Mouse (Mus musculus): Measurements from ENCODE around the gene Plekhj1. TPM values are rescaled to one million over a fixed set of nuclear protein-coding genes. Genes with fewer than 3 reads are reported as not detected.

Plekhj1 gene
- polyA plus RNA-seq, 1 experiment: 251 TPM

DNA sequence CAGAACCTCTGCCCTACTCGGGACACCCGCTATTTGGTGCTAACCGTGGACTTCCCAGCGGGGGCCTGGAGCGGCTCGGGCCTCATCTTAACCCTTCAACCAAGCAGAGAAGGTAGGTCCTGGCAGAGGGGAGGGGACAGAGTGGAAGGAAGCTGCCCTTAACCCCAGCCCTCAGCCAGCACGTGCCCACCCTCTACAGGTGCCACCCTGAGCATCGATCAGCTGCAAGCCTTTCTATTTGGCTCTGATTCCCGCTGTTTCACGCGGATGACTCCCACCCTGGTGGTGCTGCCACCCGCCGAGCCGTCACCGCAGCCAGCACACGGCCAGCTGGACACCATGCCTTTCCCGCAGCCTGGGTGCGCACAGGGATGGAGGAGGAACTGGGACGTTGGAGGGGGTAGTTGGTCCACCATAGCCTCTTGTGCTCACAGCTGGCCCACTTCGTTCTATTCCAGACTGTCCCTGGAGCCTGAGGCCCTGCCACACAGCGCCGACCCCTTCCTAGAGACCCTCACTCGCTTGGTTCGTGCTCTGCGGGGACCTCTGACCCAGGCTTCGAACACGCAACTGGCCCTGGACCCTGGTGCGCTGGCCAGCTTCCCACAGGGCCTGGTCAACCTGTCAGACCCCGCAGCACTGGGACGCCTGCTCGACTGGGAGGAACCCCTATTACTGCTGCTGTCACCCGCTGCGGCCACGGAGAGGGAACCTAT is 8.1 kb upstream of the Plekhj1 start:
- no peaks in the 10 kb centered on the region for H3K9me3 ChIP-seq
- peaks cover 57% of the 10 kb centered on the region for H3K36me3 ChIP-seq (replicated peaks; ENCODE audit: low read length)
- peak overlapping the region; percentile 90 for H3K4me3 ChIP-seq (replicated peaks)
- H3K27me3 ChIP-seq (replicated peaks): peaks cover 29% of the 10 kb centered on the region
- peaks cover 56% of the 10 kb centered on the region for H3K4me1 ChIP-seq
- TF ChIP-seq FLI1 (IDR thresholded peaks at IDR 0.05; ENCODE audit: low read length): no peak

DNA sequence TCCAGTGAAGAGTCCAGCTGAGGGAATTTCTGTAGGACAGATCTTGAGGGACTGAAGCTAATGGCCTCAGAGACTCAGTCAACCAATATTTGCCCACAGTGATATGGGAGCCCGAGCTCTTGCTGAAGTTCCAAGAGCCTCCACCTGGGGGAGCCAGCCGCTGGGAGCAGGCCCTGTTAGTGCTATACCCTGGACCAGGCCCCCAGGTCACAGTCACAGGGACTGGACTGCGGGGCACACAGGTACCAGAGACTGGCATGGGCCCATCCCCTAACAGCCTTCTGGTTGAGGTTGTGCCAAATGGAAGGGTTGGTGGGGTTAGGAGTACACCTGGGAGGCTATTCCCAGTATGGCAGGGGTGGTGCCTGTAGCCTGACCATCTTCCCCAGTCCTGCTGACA is 7.5 kb upstream of the Plekhj1 start:
- Histone ChIP-seq H3K4me1 (peaks cover 60% of the 10 kb centered on the region), H3K36me3 (replicated peaks; ENCODE audit: low read length) (peaks cover 63% of the 10 kb centered on the region), H3K27me3 (replicated peaks) (peaks cover 27% of the 10 kb centered on the region), H3K4me3 (replicated peaks) (no peak overlapping the region), H3K9me3 (no peaks in the 10 kb centered on the region)
- TF ChIP-seq FLI1 (IDR thresholded peaks at IDR 0.05; ENCODE audit: low read length) (no peak), GATA1 (IDR thresholded peaks at IDR 0.05; ENCODE audit: borderline replicate concordance, low read length) (no peak)

DNA sequence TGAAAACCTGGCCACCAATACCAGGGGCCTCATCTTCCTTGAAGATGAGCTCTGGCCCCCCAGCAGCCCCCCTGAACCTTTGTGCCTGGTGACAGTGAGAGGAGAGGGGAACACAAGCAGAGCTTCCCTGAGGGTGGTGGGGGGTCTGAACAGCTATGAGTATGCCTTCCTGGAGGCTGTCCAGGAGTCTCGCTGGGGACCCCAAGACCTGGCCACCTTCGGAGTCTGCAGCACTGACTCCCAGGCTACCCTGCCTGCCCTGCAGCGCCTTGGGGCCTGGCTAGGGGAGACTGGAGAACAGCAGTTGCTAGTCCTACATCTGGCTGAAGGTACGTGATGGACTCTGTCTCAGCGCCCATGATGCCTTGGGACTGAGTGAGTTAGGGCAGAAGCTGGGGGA is 6.9 kb upstream of the Plekhj1 start:
- H3K4me1 ChIP-seq: peaks cover 61% of the 10 kb centered on the region
- H3K36me3 ChIP-seq (replicated peaks; ENCODE audit: low read length): peaks cover 69% of the 10 kb centered on the region
- H3K27me3 ChIP-seq (replicated peaks): peaks cover 23% of the 10 kb centered on the region
- no peak for TF ChIP-seq FLI1 (IDR thresholded peaks at IDR 0.05; ENCODE audit: low read length)
- TF ChIP-seq GATA1 (IDR thresholded peaks at IDR 0.05; ENCODE audit: borderline replicate concordance, low read length): no peak
- H3K4me3 ChIP-seq (replicated peaks): no peak overlapping the region
- no peaks in the 10 kb centered on the region for H3K9me3 ChIP-seq

DNA sequence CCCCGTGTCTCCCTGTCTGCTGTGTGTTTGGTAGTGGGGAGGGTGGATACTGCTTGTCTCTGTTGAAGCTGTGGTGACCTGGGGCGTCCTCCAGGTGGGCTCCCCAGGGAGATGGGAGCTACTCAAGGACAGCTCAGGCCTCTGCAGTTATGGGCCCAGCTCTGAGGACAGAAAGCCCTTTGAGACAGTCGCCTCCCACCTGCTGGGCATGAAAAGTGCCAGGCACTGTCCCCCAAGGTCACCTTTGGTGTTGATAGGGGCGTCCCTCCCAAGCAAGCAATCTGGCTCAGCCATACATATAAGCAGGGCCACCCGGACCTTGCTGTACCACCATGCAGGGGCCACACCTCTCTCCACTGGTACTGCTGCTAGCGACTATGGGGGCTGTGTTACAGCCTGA is 6.5 kb upstream of the Plekhj1 start, which contains the start of gene Amh:
Amh (plus strand) TSS at position 328 of the 400 bp plus-strand sequence.
- Histone ChIP-seq H3K36me3 (replicated peaks; ENCODE audit: low read length) (peaks cover 73% of the 10 kb centered on the region), H3K4me3 (replicated peaks) (no peak within 1 kb of the TSS), H3K9me3 (no peaks in the 10 kb centered on the region), H3K27me3 (replicated peaks) (peaks cover 19% of the 10 kb centered on the region), H3K4me1 (peaks cover 61% of the 10 kb centered on the region)
- TF ChIP-seq GATA1 (IDR thresholded peaks at IDR 0.05; ENCODE audit: borderline replicate concordance, low read length) (no peak), FLI1 (IDR thresholded peaks at IDR 0.05; ENCODE audit: low read length) (no peak)

DNA sequence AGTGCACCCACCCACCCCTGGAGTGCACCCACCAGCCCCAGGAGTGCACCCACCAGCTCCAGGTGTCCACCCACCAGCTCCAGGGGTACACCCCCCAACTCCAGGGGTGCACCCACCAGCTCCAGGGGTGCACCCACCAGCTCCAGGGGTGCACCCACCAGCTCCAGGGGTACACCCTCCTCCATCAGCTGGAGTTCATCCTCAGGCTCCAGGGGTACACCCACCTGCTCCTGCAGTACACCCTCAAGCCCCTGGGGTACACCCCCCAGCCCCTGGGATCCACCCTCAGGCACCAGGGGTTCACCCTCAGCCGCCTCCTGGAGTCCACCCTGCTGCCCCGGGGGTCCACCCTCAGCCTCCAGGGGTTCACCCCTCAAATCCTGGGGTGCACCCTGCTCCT is 5.9 kb upstream of the Plekhj1 start:
- no peak overlapping the region for H3K4me3 ChIP-seq (replicated peaks)
- peaks cover 63% of the 10 kb centered on the region for H3K4me1 ChIP-seq
- no peaks in the 10 kb centered on the region for H3K9me3 ChIP-seq
- H3K27me3 ChIP-seq (replicated peaks): peaks cover 14% of the 10 kb centered on the region
- TF ChIP-seq FLI1 (IDR thresholded peaks at IDR 0.05; ENCODE audit: low read length): no peak
- TF ChIP-seq GATA1 (IDR thresholded peaks at IDR 0.05; ENCODE audit: borderline replicate concordance, low read length): no peak
- H3K36me3 ChIP-seq (replicated peaks; ENCODE audit: low read length): peaks cover 74% of the 10 kb centered on the region

DNA sequence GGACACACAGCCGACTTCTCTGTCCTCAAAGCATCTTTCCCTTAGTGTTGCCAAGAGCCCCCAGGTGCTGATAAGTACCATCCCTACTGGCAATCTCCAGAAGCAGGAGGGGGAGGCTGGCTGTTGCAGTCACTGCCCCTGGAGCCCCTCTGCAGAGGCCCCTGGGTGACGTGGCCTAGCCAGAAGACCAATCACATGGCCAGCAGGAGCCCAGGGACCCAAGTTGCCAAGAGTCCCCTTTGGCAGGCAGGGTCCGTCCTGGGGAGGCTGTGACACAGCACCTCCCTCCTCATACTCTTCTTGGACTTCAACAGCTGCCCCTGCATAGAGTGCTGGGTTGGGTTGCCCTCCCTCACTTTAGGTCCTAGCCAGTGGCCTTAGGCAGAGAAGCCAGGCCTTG is 4.6 kb upstream of the Plekhj1 start:
- peaks cover 54% of the 10 kb centered on the region for H3K4me1 ChIP-seq
- TF ChIP-seq GATA1 (IDR thresholded peaks at IDR 0.05; ENCODE audit: borderline replicate concordance, low read length) (no peak), FLI1 (IDR thresholded peaks at IDR 0.05; ENCODE audit: low read length) (no peak)
- no peaks in the 10 kb centered on the region for H3K9me3 ChIP-seq
- H3K4me3 ChIP-seq (replicated peaks): no peak overlapping the region
- H3K36me3 ChIP-seq (replicated peaks; ENCODE audit: low read length): peaks cover 74% of the 10 kb centered on the region
- H3K27me3 ChIP-seq (replicated peaks): peaks cover under 1% of the 10 kb centered on the region

DNA sequence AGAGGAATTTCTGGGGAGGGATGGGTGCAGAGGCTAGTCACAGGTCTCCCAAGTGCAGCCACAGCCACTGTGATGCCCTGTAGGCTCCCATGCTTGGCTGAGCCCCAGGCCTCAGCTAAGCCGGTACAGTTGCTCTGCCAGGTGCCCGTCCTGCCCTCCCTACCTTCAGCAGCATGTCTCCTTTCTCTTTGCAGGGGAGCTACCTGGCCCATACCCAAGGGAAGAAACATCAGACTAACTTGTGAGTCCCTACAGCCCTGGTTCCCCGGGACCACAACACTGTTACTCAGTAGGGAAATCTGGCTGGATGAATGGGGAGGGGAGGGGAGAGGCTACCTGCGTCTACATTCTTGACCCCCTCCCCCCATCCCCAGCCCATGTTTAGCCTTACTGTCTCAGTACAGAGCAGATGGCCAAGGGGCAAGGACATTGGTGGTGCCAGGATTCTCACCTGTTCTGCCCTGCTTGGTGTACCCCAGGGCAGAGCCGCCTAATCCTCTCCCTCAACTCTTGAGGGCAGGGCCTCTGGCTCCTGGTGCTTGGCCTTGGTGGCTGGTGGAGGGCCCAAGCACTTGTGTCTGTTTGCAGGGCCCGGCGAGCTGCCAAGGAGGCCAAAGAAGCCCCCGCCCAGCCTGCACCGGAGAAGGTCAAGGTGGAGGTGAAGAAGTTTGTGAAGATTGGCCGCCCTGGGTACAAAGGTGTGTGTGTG is 3.9 kb upstream of the Plekhj1 start:
- H3K36me3 ChIP-seq (replicated peaks; ENCODE audit: low read length): peaks cover 74% of the 10 kb centered on the region
- H3K27me3 ChIP-seq (replicated peaks): no peaks in the 10 kb centered on the region
- H3K4me1 ChIP-seq: peaks cover 49% of the 10 kb centered on the region
- no peak overlapping the region for H3K4me3 ChIP-seq (replicated peaks)
- TF ChIP-seq GATA1 (IDR thresholded peaks at IDR 0.05; ENCODE audit: borderline replicate concordance, low read length): no peak
- TF ChIP-seq FLI1 (IDR thresholded peaks at IDR 0.05; ENCODE audit: low read length): no peak
- no peaks in the 10 kb centered on the region for H3K9me3 ChIP-seq

DNA sequence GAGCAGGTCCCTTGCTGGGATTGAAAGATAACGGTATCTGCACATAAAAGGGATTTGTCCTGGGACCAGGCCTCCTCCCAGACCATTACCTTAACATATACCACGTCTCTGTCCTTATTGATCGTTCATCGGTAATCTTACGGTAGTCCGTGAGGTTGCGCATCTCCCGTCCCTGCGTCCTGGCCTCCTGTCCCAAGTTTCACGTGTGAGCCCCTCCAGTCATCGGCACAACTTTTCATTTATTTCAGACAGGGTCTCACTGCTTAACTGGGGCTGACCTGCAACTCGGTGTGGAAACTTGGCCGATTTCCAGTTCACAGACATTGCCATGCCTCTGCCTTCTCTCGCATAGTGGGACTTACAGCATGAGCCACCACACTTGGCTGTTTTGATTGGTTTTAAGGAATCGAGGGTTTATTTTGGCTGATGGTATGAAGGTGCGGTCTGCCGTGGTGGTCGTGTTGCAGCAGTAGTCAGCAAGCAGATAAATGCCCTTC is 692 bp upstream of the Plekhj1 start:
- Histone ChIP-seq H3K4me1 (peaks cover 58% of the 10 kb centered on the region), H3K9me3 (no peaks in the 10 kb centered on the region), H3K36me3 (replicated peaks; ENCODE audit: low read length) (peaks cover 71% of the 10 kb centered on the region), H3K4me3 (replicated peaks) (peak overlapping the region; percentile 100), H3K27me3 (replicated peaks) (no peaks in the 10 kb centered on the region)
- TF ChIP-seq GATA1 (IDR thresholded peaks at IDR 0.05; ENCODE audit: borderline replicate concordance, low read length): no peak
- TF ChIP-seq FLI1 (IDR thresholded peaks at IDR 0.05; ENCODE audit: low read length): no peak

DNA sequence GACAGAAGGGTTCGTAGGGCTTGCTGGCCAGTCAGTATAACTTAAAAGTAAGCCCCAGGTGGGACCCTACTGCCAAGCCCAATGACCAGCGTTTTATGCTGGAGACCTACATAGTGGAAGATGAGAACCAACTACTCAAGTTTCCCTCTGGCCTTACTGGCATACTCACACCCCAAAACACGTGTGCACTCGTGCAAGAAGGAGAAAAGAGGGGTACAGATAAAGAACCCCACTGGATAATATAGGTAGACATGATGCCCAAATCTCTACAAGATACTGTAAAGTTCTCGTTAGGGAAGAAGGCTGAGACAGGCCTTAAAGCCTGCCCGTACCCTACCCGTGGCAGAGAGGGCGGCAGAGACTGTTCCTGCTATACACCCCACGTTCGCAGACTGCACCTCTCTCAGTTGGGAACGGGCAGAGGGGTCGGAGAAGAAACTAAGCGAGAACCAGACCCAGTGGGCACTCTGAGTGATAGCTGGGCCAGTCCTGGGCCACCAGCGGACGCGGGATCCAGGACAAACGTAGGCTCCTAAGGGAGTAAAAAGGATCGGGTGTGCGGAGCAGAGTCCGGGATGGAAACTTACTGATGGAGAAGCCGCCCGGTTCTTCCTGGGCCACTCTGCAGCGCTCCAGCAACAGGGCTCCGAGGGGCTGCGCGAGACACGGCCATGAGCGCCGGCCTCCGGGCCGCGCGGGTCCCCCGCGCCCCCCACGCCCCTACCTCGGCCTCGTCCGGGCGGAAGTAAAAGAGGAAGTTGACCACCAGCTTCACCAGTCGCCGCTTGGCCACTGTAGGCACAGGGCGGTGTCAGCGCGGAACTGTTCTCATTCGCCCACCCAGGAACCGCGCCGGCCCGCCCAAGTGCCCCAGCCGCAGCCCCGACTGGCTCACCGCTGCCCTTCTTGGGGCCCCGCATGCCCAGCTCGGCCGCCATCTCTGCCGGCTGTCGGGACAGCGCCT is 958 bp downstream of the Plekhj1 start:
- peak overlapping the region; percentile 100 for H3K4me3 ChIP-seq (replicated peaks)
- H3K4me1 ChIP-seq: peaks cover 68% of the 10 kb centered on the region
- H3K9me3 ChIP-seq: no peaks in the 10 kb centered on the region
- peaks cover 71% of the 10 kb centered on the region for H3K36me3 ChIP-seq (replicated peaks; ENCODE audit: low read length)
- no peaks in the 10 kb centered on the region for H3K27me3 ChIP-seq (replicated peaks)
- no peak for TF ChIP-seq GATA1 (IDR thresholded peaks at IDR 0.05; ENCODE audit: borderline replicate concordance, low read length)
- no peak for TF ChIP-seq FLI1 (IDR thresholded peaks at IDR 0.05; ENCODE audit: low read length)

Data from megakaryocyte, embryonic 14.5 days (primary cell).